Mouse (Mus musculus) lung, adult 2 months (tissue): ENCODE data around the gene Capn12.

Experiments used
- CTCF ChIP-seq: fragments of 200-500 bp; IDR thresholded peaks from 2 replicates; pipeline ENCODE4 v1.5.1; 2011; ENCODE audit warnings: mild to moderate bottlenecking, low read length, control low read depth; ENCODE audit not compliant: insufficient read depth
- POLR2A ChIP-seq: fragments of 200-500 bp; IDR thresholded peaks from 2 replicates; pipeline ENCODE4 v1.6.1; 2011; ENCODE audit warnings: low read depth, mild to moderate bottlenecking, control low read depth, low read length, borderline replicate concordance; ENCODE audit errors: extremely low read depth

DNA sequence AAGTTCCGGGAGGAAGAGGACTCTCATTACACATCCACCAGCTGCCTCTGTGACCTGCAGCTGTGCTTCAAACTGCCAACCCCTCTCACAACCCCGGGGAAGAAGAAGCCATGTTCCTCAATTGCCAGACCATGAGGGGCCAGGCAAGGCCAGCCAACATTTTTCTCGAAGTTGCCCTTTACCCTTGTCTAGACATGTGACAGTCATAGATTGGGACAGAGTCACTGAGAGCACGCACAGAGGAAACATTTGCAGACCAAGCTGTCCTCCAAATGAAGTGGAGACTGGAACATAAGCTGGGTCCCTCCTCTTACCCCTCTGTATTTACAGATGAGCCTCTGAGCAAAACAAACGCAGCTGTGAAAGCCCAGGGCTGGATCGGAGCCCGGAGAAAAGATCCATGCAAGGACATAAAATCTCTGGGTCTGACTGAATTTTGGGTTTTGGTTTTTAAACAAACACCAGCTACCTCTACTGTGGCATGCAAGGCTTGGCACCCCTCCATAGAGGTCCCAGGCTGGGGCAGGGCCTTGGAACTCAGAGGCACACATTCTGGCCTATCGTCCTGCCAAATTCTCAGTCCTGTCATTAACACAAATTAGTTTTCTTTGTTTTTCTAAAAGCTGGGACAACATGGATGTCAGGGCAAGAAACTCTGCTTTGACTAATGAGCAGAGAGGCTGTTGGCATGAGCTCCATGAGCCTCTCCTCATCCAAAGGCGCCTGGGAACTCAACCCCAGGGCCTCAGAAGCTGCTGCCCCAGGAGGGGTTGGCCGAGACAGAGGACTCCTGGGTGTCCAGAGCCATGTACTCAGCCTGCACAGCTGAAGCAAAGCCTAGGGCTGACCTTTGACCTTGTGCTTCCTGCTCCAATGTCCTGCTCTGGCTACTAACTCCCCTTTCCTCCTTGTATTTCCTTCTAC is 36.5 kb downstream of the Capn12 start:
- TF ChIP-seq POLR2A = no peak
- no peak for TF ChIP-seq CTCF
